Mouse (Mus musculus): ENCODE measurements around the gene Olfr485.

DNA sequence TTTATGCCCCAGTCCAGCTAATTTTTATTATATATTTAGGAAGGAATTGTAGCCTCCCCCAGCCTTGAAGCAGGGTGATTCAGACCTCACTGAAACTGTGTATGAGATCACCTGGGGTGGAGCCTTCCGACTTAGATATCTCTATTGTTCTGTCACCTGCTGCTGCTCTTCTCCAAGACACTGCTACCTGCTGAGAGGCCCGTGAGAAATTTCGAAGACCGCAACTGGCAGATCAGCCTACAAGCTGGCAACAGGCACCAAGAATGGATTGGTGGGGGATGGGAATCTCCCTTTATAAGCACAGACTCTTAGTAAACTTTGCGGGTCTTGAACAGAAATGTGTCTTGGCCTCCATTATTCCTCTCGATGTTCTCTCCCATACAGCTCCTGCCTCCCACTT lies 37.3 kb upstream of the Olfr485 start:
- TF ChIP-seq GATA1 (IDR thresholded peaks at IDR 0.05; ENCODE audit: borderline replicate concordance, low read length) (no peak), CTCF (IDR thresholded peaks at IDR 0.05; ENCODE audit: low read depth, low read length) (no peak)
